Mouse (Mus musculus) MEL (cell line): ENCODE data around the gene Tmem167b. TPM values are rescaled to one million over a fixed set of nuclear protein-coding genes. Genes with fewer than 3 reads are reported as not detected.
A peak's percentile ranks its signal among the peaks of the same experiment; 100 is the strongest.

Experiments
- DNase-seq: peaks from one replicate; pipeline ENCODE4 v3.0.0; 2011; ENCODE audit warnings: low read depth, low spot score
- H3K27ac ChIP-seq: 2 replicates; pipeline ENCODE4 v1.5.1; 2012; ENCODE audit warnings: low read depth, mild to moderate bottlenecking, control low read depth, low read length, moderate library complexity; ENCODE audit not compliant: control insufficient read depth
- H3K27me3 ChIP-seq, 2 experiments: fragments of 150-350 bp in 1 of 2; sonication (generic) in 1 of 2; 2 replicates each; pipeline ENCODE4 v1.6.1; 2012; ENCODE audit warnings: low read length in 2 of 2, mild to moderate bottlenecking in 2 of 2, improper control_type of control experiment in 1 of 2, moderate library complexity in 1 of 2; ENCODE audit not compliant: insufficient read depth in 2 of 2, control insufficient read depth in 1 of 2
- H3K36me3 ChIP-seq, 2 experiments: 2 replicates each; pipeline ENCODE4 v1.6.1; 2012 to 2014; ENCODE audit warnings: low read length in 2 of 2, improper control_type of control experiment in 1 of 2, inconsistent platforms in 1 of 2, mild to moderate bottlenecking in 1 of 2; ENCODE audit not compliant: insufficient read depth in 2 of 2, control insufficient read depth in 1 of 2
- H3K4me1 ChIP-seq, 2 experiments: fragments of 150-350 bp in 1 of 2; sonication (generic) in 1 of 2; 2 replicates each; pipeline ENCODE4 v1.6.1; 2012; ENCODE audit warnings: low read length in 2 of 2, improper control_type of control experiment in 1 of 2, mild to moderate bottlenecking in 1 of 2; ENCODE audit not compliant: insufficient read depth in 2 of 2, control insufficient read depth in 1 of 2
- H3K4me3 ChIP-seq, 2 experiments: fragments of 150-350 bp in 1 of 2; sonication (generic) in 1 of 2; 2 replicates each; pipeline ENCODE4 v1.5.1; 2012; ENCODE audit warnings: low read depth in 2 of 2, low read length in 2 of 2, mild to moderate bottlenecking in 2 of 2, moderate library complexity in 2 of 2, control low read depth in 1 of 2, improper control_type of control experiment in 1 of 2; ENCODE audit not compliant: control insufficient read depth in 1 of 2, insufficient read depth in 1 of 2
- H3K79me2 ChIP-seq: 2 replicates; pipeline ENCODE4 v1.6.1; 2012; ENCODE audit warnings: mild to moderate bottlenecking, low read length, moderate library complexity; ENCODE audit not compliant: control insufficient read depth, poor library complexity, insufficient read depth
- H3K9ac ChIP-seq: 2 replicates; pipeline ENCODE4 v1.6.1; 2012; ENCODE audit warnings: low read depth, mild to moderate bottlenecking, control low read depth, low read length, moderate library complexity; ENCODE audit not compliant: control insufficient read depth, poor library complexity, severe bottlenecking
- H3K9me3 ChIP-seq: fragments of 150-350 bp; sonication (generic); replicated peaks from 2 replicates; pipeline ENCODE4 v1.6.1; 2012; ENCODE audit warnings: mild to moderate bottlenecking, low read length, improper control_type of control experiment, moderate library complexity; ENCODE audit not compliant: insufficient read depth
- BHLHE40 ChIP-seq: IDR thresholded peaks from 2 replicates; pipeline ENCODE4 v1.6.1; 2012; ENCODE audit warnings: low read depth, mild to moderate bottlenecking, inconsistent platforms, low read length, improper control_type of control experiment, borderline replicate concordance
- CTCF ChIP-seq, 3 experiments: IDR thresholded peaks in 2 of 3; conservative IDR thresholded peaks in 1 of 3; 2 replicates each; pipeline ENCODE4 v1.5.1; 2011 to 2012; ENCODE audit warnings: low read length in 3 of 3, low read depth in 2 of 3, mild to moderate bottlenecking in 2 of 3, improper control_type of control experiment in 1 of 3, inconsistent platforms in 1 of 3, mixed read lengths in 1 of 3, moderate library complexity in 1 of 3; ENCODE audit not compliant: control insufficient read depth in 1 of 3, insufficient read depth in 1 of 3, poor library complexity in 1 of 3, severe bottlenecking in 1 of 3
- ELF1 ChIP-seq: IDR thresholded peaks from 2 replicates; pipeline ENCODE4 v1.6.1; 2014; ENCODE audit warnings: low read depth, mild to moderate bottlenecking, inconsistent platforms, low read length, improper control_type of control experiment, moderate library complexity
- EP300 ChIP-seq, 2 experiments: IDR thresholded peaks; 2 replicates each; pipeline ENCODE4 v1.6.1; 2011; ENCODE audit warnings: improper control_type of control experiment in 2 of 2, low read length in 2 of 2, low read depth in 1 of 2, mild to moderate bottlenecking in 1 of 2
- ETS1 ChIP-seq: IDR thresholded peaks from 2 replicates; pipeline ENCODE4 v1.6.1; 2012; ENCODE audit warnings: low read depth, mild to moderate bottlenecking, inconsistent platforms, low read length, improper control_type of control experiment, moderate library complexity
- GABPA ChIP-seq: IDR thresholded peaks from 2 replicates; pipeline ENCODE4 v1.6.1; 2012; ENCODE audit warnings: low read depth, mild to moderate bottlenecking, inconsistent platforms, low read length, improper control_type of control experiment, moderate library complexity
- GATA1 ChIP-seq: IDR thresholded peaks from 2 replicates; pipeline ENCODE4 v1.6.1; 2011; ENCODE audit warnings: low read depth, low read length, improper control_type of control experiment
- KAT2A ChIP-seq: conservative IDR thresholded peaks from 2 replicates; pipeline ENCODE4 v1.6.1; 2012; ENCODE audit warnings: low read depth, low read length, improper control_type of control experiment, inconsistent platforms
- MAZ ChIP-seq: IDR thresholded peaks from 2 replicates; pipeline ENCODE4 v1.6.1; 2012; ENCODE audit warnings: low read depth, mild to moderate bottlenecking, inconsistent platforms, low read length, improper control_type of control experiment
- MXI1 ChIP-seq: IDR thresholded peaks from 2 replicates; pipeline ENCODE4 v1.6.1; 2011; ENCODE audit warnings: mild to moderate bottlenecking, low read depth, low read length, improper control_type of control experiment
- NELFE ChIP-seq: IDR thresholded peaks from 2 replicates; pipeline ENCODE4 v1.6.1; 2011; ENCODE audit warnings: low read depth, low read length, improper control_type of control experiment
- POLR2AphosphoS2 ChIP-seq: IDR thresholded peaks from 2 replicates; pipeline ENCODE4 v1.6.1; 2011; ENCODE audit warnings: low read length, improper control_type of control experiment
- POLR2AphosphoS5 ChIP-seq: IDR thresholded peaks from 2 replicates; pipeline ENCODE4 v1.6.1; 2012; ENCODE audit warnings: low read depth, borderline replicate concordance, mild to moderate bottlenecking, inconsistent platforms, low read length, moderate library complexity, mixed read lengths
- RAD21 ChIP-seq: IDR thresholded peaks from 2 replicates; pipeline ENCODE4 v1.6.1; 2011; ENCODE audit warnings: mild to moderate bottlenecking, low read depth, low read length, improper control_type of control experiment
- RCOR1 ChIP-seq: IDR thresholded peaks from 2 replicates; pipeline ENCODE4 v1.6.1; 2012; ENCODE audit warnings: low read depth, mild to moderate bottlenecking, inconsistent platforms, low read length, improper control_type of control experiment
- TBP ChIP-seq: IDR thresholded peaks from 2 replicates; pipeline ENCODE4 v1.8.0; 2011; ENCODE audit warnings: low read depth, low read length, improper control_type of control experiment
- UBTF ChIP-seq: IDR thresholded peaks from 2 replicates; pipeline ENCODE4 v1.6.1; 2012; ENCODE audit warnings: low read depth, mild to moderate bottlenecking, inconsistent platforms, low read length, improper control_type of control experiment, moderate library complexity, borderline replicate concordance; ENCODE audit not compliant: insufficient read depth
- USF1 ChIP-seq: IDR thresholded peaks from 2 replicates; pipeline ENCODE4 v1.6.1; 2014; ENCODE audit warnings: low read depth, mild to moderate bottlenecking, inconsistent platforms, low read length, improper control_type of control experiment, moderate library complexity
- USF2 ChIP-seq, 2 experiments: IDR thresholded peaks; 2 replicates each; pipeline ENCODE4 v1.6.1; 2011 to 2012; ENCODE audit warnings: improper control_type of control experiment in 2 of 2, low read length in 2 of 2, borderline replicate concordance in 1 of 2, inconsistent platforms in 1 of 2, low read depth in 1 of 2, mild to moderate bottlenecking in 1 of 2; ENCODE audit not compliant: insufficient read depth in 1 of 2
- ZKSCAN1 ChIP-seq: IDR thresholded peaks from 2 replicates; pipeline ENCODE4 v1.6.1; 2012; ENCODE audit warnings: low read depth, mild to moderate bottlenecking, inconsistent platforms, low read length, improper control_type of control experiment, moderate library complexity
- ZMIZ1 ChIP-seq: IDR thresholded peaks from 2 replicates; pipeline ENCODE4 v1.6.1; 2012; ENCODE audit warnings: low read depth, mild to moderate bottlenecking, inconsistent platforms, low read length, improper control_type of control experiment, moderate library complexity
- ZNF384 ChIP-seq: IDR thresholded peaks from 2 replicates; pipeline ENCODE4 v1.6.1; 2012; ENCODE audit warnings: low read depth, mild to moderate bottlenecking, inconsistent platforms, low read length, improper control_type of control experiment
- polyA plus RNA-seq, 2 experiments: library from polyadenylated mRNA; stranded (reverse) in 1 of 2; unstranded in 1 of 2; fragments of >175 nt in 1 of 2; fragments of >200 nt in 1 of 2; gene quantifications; 2 replicates each; pipeline versions ENCODE4 v1.2.1 to v1.2.4; 2012; ENCODE audit warnings: low replicate concordance in 2 of 2, low read depth in 1 of 2; ENCODE audit not compliant: insufficient read length in 2 of 2, insufficient read depth in 1 of 2, missing spikeins in 1 of 2
- total RNA-seq: library from RNA; depleted of rRNA; stranded (reverse); fragments of 300-350 nt; gene quantifications from 2 replicates; pipeline ENCODE4 v1.2.3, GENCODE M21; 2012

Gene Tmem167b
- total and polyA plus RNA-seq, 3 experiments: 15.9 to 20.8 TPM; not detected in 1

GRCm38 (mm10) chr3:108562777-108563271 is 558 bp upstream of the Tmem167b start (continued):
- TF ChIP-seq CTCF (IDR thresholded peaks at IDR 0.05 in 2 of 3, conservative IDR thresholded peaks at IDR 0.05 in 1 of 3; ENCODE audit: control insufficient read depth in 1 of 3, insufficient read depth in 1 of 3, low read depth in 2 of 3, low read length in 3 of 3, poor library complexity in 1 of 3, severe bottlenecking in 1 of 3): peak in 2 of 3 experiments; percentile 32 to 53; a peak in 4 of 6 replicates
- peak; percentile 21; the same call in 1 of the 2 replicates for TF ChIP-seq NELFE
- TF ChIP-seq GATA1: no peak
- TF ChIP-seq USF2 (IDR thresholded peaks at IDR 0.05; ENCODE audit: borderline replicate concordance in 1 of 2, insufficient read depth in 1 of 2, low read depth in 1 of 2, low read length in 2 of 2): no peak
- TF ChIP-seq ELF1: no peak
- TF ChIP-seq BHLHE40: peak; percentile 65; the same call in 1 of the 2 replicates
- no peak; the same call in 1 of the 2 replicates for TF ChIP-seq RAD21
- no peak for TF ChIP-seq MAZ
- no peak for TF ChIP-seq ZKSCAN1
- no peak for TF ChIP-seq POLR2AphosphoS5
- TF ChIP-seq MXI1: peak; percentile 92
- TF ChIP-seq ZMIZ1: no peak
- TF ChIP-seq ETS1: no peak
- no peak; a peak in 1 of 4 replicates for TF ChIP-seq EP300 (IDR thresholded peaks at IDR 0.05; ENCODE audit: low read depth in 1 of 2, low read length in 2 of 2)
- no peak; the same call in 1 of the 2 replicates for TF ChIP-seq USF1
- no peak for TF ChIP-seq KAT2A
- TF ChIP-seq UBTF: no peak
- peak; percentile 2; the same call in 1 of the 2 replicates for TF ChIP-seq TBP

GRCm38 (mm10) chr3:108557888-108558287 is 4.4 kb downstream of the Tmem167b start:
- no peak for TF ChIP-seq GATA1
- no peak for TF ChIP-seq RCOR1
- no peak for TF ChIP-seq EP300 (IDR thresholded peaks at IDR 0.05; ENCODE audit: low read depth in 1 of 2, low read length in 2 of 2)
- no peak for TF ChIP-seq GABPA
- TF ChIP-seq ZKSCAN1: no peak
- TF ChIP-seq ZNF384: no peak
- no peak for TF ChIP-seq NELFE
- no peak for TF ChIP-seq RAD21
- TF ChIP-seq POLR2AphosphoS2: no peak
- TF ChIP-seq CTCF (IDR thresholded peaks at IDR 0.05 in 2 of 3, conservative IDR thresholded peaks at IDR 0.05 in 1 of 3; ENCODE audit: control insufficient read depth in 1 of 3, insufficient read depth in 1 of 3, low read depth in 2 of 3, low read length in 3 of 3, poor library complexity in 1 of 3, severe bottlenecking in 1 of 3): no peak
- DNase-seq: peak; percentile 29
- no peaks in the 10 kb centered on the region for H3K27me3 ChIP-seq
- no peaks in the 10 kb centered on the region for H3K9me3 ChIP-seq
- no peaks in the 10 kb centered on the region for H3K4me1 ChIP-seq
- no peak overlapping the region for H3K9ac ChIP-seq
- H3K4me3 ChIP-seq: no peak overlapping the region
- H3K79me2 ChIP-seq: peaks cover 6% of the 10 kb centered on the region
- H3K27ac ChIP-seq: no peak overlapping the region
- peaks cover 0 to 8% of the 10 kb centered on the region in 2 experiments; a peak in 2 of 4 replicates for H3K36me3 ChIP-seq
